Mouse (Mus musculus) hindbrain, postnatal 0 days (tissue): Measurements from ENCODE around the gene Micu1. TPM values are rescaled to one million over a fixed set of nuclear protein-coding genes. Genes with fewer than 3 reads are reported as not detected.
"Not testable (repeated sequence)": the region's sequence is repeated elsewhere in the genome, so short reads cannot be mapped to it uniquely, and the experiment has no call there.

Source experiments
- ATAC-seq: fragments of 200-750 bp; cut with Nextera tagmentation; 2 replicates; pipeline ENCODE4 v1.8.0; 2017; ENCODE audit warnings: mild to moderate bottlenecking, moderate TSS enrichment, moderate library complexity
- DNase-seq: peaks from one replicate; pipeline ENCODE4 v3.0.0-alpha.2; 2015; ENCODE audit warnings: low spot score
- H3K27ac ChIP-seq: fragments of 300-500 bp; sonication (generic); 2 replicates; pipeline ENCODE4 v1.5.1; 2014; ENCODE audit warnings: mild to moderate bottlenecking
- H3K27me3 ChIP-seq: fragments of 300-500 bp; sonication (generic); 2 replicates; pipeline ENCODE4 v1.6.1; 2014; ENCODE audit warnings: low read length, mixed read lengths; ENCODE audit not compliant: insufficient read depth
- H3K36me3 ChIP-seq: fragments of 300-500 bp; sonication (generic); 2 replicates; pipeline ENCODE4 v1.6.1; 2014; ENCODE audit warnings: low read length, mixed read lengths; ENCODE audit not compliant: insufficient read depth
- H3K4me1 ChIP-seq: fragments of 300-500 bp; sonication (generic); 2 replicates; pipeline ENCODE4 v1.6.1; 2014; ENCODE audit warnings: antibody characterized with exemption, low read length, mixed read lengths; ENCODE audit not compliant: insufficient read depth
- H3K4me2 ChIP-seq: fragments of 300-500 bp; sonication (generic); 2 replicates; pipeline ENCODE4 v1.6.1; 2014; ENCODE audit warnings: low read depth, mild to moderate bottlenecking, low read length, moderate library complexity, mixed read lengths
- H3K4me3 ChIP-seq: fragments of 300-500 bp; sonication (generic); 2 replicates; pipeline ENCODE4 v1.5.1; 2014; ENCODE audit warnings: low read length
- H3K9ac ChIP-seq: fragments of 300-500 bp; sonication (generic); replicated peaks from 2 replicates; pipeline ENCODE4 v1.6.1; 2014; ENCODE audit warnings: mild to moderate bottlenecking, low read length, moderate library complexity, mixed read lengths
- H3K9me3 ChIP-seq: fragments of 300-500 bp; sonication (generic); 2 replicates; pipeline ENCODE4 v1.6.1; 2016; ENCODE audit warnings: low read length, mixed read lengths
- CTCF ChIP-seq: IDR thresholded peaks from 2 replicates; pipeline ENCODE4 v1.5.1; 2016; ENCODE audit warnings: antibody characterized with exemption, control low read depth, low read depth
- whole genome bisulfite sequencing: fragments of 180-500 bp; shearing (Covaris S2); extraction: QIAGEN DNeasy Blood & Tissue Kit; methylation state at CpG from one replicate; pipeline ENCODE4 v1.1.7; 2014; 5-methylcytosine and 5-hydroxymethylcytosine counted together
- polyA plus RNA-seq: library from polyadenylated mRNA; unstranded; fragments of >200 nt; fragmentation: Nextera tagmentation; extraction: Ambion mirVana; gene quantifications from 2 replicates; pipeline ENCODE4 v1.2.1, GENCODE M21; 2015
- total RNA-seq: library from RNA; depleted of rRNA; stranded (reverse); fragments of >200 nt; gene quantifications from 2 replicates; pipeline ENCODE4 v1.2.3, GENCODE M21; 2014

Gene Micu1
- total and polyA plus RNA-seq, 2 experiments from 2014 or later = 73.4 to 74.9 TPM

- H3K4me1 ChIP-seq = no peaks in the 10 kb centered on the region
- no peaks in the 10 kb centered on the region for H3K9me3 ChIP-seq
- no peaks in the 10 kb centered on the region for H3K27me3 ChIP-seq
- TF ChIP-seq CTCF = no peak
- 83% methylated on average over 1 of the region's 1 CpGs for WGBS
- no peak overlapping the region for H3K4me2 ChIP-seq
- H3K4me3 ChIP-seq = no peak overlapping the region
- no peak for ATAC-seq
- no peak overlapping the region for H3K27ac ChIP-seq
- H3K9ac ChIP-seq = no peak overlapping the region
- H3K36me3 ChIP-seq = no peaks in the 10 kb centered on the region
- no peak for DNase-seq
Observed at GRCm38 (mm10) chr10:59677836-59678235, 24.4 kb upstream of the Micu1 start.

DNA sequence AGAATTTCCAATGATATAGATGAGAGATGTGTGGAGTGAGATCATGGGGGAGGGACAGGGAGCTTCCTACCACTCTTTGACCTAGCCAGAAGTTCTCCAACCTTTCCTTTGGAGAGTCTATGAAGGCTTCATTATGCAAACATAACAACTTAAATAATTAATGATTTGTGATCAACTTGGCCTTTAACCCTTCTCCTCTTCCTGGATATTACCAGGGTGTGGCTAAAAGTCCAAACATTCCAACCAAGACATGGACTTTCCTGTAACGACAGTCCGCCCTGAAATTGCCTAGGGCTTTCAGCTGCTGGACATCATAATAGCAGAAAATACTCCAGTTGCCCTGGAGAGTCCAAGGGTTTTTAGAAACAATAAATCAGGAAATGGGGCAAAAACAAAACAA is 23.1 kb upstream of the Micu1 start:
- no peaks in the 10 kb centered on the region for H3K4me1 ChIP-seq
- H3K4me2 ChIP-seq = no peak overlapping the region
- WGBS = 88% methylated on average over 2 of the region's 2 CpGs
- no peak overlapping the region for H3K4me3 ChIP-seq
- no peak for ATAC-seq
- no peak for TF ChIP-seq CTCF
- no peaks in the 10 kb centered on the region for H3K9me3 ChIP-seq
- no peak for DNase-seq
- H3K9ac ChIP-seq = no peak overlapping the region
- H3K27ac ChIP-seq = no peak overlapping the region
- no peaks in the 10 kb centered on the region for H3K36me3 ChIP-seq
- H3K27me3 ChIP-seq = no peaks in the 10 kb centered on the region

DNA sequence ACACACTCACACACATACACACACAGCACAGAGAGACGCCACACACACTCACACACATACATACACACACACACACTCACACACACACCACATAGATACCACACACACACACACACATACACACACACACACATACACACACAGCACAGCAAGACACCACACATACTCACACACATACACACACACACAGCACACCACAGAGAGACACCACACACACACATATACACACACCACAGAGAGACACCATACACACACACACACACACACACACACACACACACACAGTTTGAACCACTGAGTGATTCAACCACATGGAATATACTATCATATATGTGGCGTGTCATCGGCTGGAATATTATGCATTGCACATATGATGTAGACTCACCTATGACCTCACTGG is 16.7 kb upstream of the Micu1 start:
- not testable (repeated sequence) for H3K27me3 ChIP-seq, H3K27ac ChIP-seq, H3K36me3 ChIP-seq, H3K4me2 ChIP-seq, H3K9ac ChIP-seq, H3K9me3 ChIP-seq, H3K4me1 ChIP-seq, ATAC-seq, H3K4me3 ChIP-seq, DNase-seq
- 94% methylated on average over 3 of the region's 3 CpGs for WGBS

DNA sequence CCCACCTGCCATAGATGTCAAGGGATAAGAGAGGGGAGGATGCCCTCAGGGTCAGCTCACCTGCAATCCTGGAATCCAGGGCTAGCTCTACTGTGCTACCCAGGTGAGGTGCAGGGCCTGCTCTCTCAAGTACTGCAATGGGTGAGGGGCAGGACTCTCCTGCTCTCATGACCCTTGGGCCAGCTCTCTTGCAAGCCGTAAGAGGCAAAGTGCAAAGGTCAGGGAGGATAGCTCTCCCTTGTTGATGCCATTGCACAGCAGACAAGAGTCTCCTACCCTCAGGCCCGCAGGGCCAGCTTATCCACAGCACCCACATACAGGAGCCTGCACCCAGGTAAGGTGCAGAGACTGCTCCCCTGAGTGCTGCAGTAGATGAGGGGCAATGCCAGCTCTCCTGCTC is 15.2 kb upstream of the Micu1 start:
- Histone ChIP-seq H3K9me3 (no peaks in the 10 kb centered on the region), H3K27me3 (no peaks in the 10 kb centered on the region), H3K9ac (no peak overlapping the region), H3K4me2 (no peak overlapping the region), H3K4me1 (no peaks in the 10 kb centered on the region), H3K27ac (no peak overlapping the region), H3K4me3 (no peak overlapping the region), H3K36me3 (no peaks in the 10 kb centered on the region)
- ATAC-seq (no peak), DNase-seq (no peak)
- WGBS = 93% methylated on average over 2 of the region's 2 CpGs
- TF ChIP-seq CTCF = no peak

DNA sequence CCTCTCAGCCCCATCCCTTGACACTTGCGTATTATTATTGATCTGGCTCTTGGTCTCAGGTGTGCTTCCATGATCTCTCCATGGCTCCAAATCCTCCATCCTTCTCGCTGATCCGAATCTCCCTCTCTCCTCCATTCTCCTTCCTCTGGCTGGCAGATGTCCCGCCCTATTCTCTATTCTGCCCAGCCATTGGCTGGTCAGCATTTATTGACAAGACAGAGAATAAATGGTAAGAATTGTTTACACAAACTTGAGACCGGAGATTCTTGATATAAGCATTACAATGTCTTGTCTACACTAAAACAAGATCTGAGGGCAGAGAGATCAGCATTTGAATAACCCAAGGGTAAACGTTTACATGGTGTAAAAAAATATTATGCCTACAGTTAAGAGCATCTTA is 12.4 kb upstream of the Micu1 start:
- WGBS = 52% methylated on average over 6 of the region's 6 CpGs

DNA sequence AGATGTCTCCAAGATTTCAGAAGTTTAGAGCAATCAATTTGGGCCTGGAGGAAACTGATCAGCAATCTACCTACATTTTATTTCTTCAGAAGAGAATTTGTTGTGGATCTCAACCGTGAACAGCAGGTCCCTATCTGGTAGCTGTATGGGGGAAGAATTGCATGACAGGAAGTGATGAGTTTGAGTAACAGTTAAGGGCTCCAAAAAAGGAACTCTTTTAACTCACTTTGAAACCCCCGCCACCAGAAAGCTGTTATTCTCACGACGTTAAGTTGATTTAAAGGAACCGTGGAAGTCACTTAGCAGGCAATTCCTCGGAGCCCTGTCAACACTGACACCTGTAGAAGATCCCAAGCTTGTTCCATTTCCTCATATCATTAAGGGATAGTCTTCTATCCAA is 9.8 kb upstream of the Micu1 start:
- 78% methylated on average over 6 of the region's 6 CpGs for WGBS
- Histone ChIP-seq H3K36me3 (no peaks in the 10 kb centered on the region), H3K4me1 (no peaks in the 10 kb centered on the region), H3K9me3 (no peaks in the 10 kb centered on the region), H3K27ac (no peak overlapping the region), H3K4me3 (no peak overlapping the region), H3K9ac (no peak overlapping the region), H3K27me3 (no peaks in the 10 kb centered on the region), H3K4me2 (no peak overlapping the region)
- ATAC-seq = no peak
- DNase-seq = no peak
- TF ChIP-seq CTCF = no peak

More for the DNA sequence above, 12.4 kb upstream of the Micu1 start:
- no peak overlapping the region for H3K9ac ChIP-seq
- DNase-seq (no peak), ATAC-seq (0 out of 2 replicates have a peak, but pooled peaks have one; percentile 32)
- H3K4me1 ChIP-seq = no peaks in the 10 kb centered on the region
- TF ChIP-seq CTCF = no peak
- H3K4me3 ChIP-seq = no peak overlapping the region
- 0 out of 2 replicates have a peak overlapping the region, but pooled peaks have one; percentile 10 for H3K4me2 ChIP-seq
- H3K36me3 ChIP-seq = no peaks in the 10 kb centered on the region
- H3K9me3 ChIP-seq = no peaks in the 10 kb centered on the region
- H3K27me3 ChIP-seq = no peaks in the 10 kb centered on the region
- no peak overlapping the region for H3K27ac ChIP-seq

GRCm38 (mm10) chr10:59694104-59694503 is 8.2 kb upstream of the Micu1 start:
- Histone ChIP-seq H3K27me3 (no peaks in the 10 kb centered on the region), H3K36me3 (no peaks in the 10 kb centered on the region), H3K9me3 (no peaks in the 10 kb centered on the region), H3K9ac (no peak overlapping the region), H3K4me2 (no peak overlapping the region), H3K4me1 (no peaks in the 10 kb centered on the region), H3K4me3 (no peak overlapping the region), H3K27ac (no peak overlapping the region)
- 83% methylated on average over 2 of the region's 2 CpGs for WGBS
- ATAC-seq (no peak), DNase-seq (no peak)
- no peak for TF ChIP-seq CTCF
